Mouse (Mus musculus): ENCODE measurements around the gene Rps28.
A peak's percentile ranks its signal among the peaks of the same experiment; 100 is the strongest.
"Not testable (repeated sequence)": the region's sequence is repeated elsewhere in the genome, so short reads cannot be mapped to it uniquely, and the experiment has no call there.

Gene Rps28

DNA sequence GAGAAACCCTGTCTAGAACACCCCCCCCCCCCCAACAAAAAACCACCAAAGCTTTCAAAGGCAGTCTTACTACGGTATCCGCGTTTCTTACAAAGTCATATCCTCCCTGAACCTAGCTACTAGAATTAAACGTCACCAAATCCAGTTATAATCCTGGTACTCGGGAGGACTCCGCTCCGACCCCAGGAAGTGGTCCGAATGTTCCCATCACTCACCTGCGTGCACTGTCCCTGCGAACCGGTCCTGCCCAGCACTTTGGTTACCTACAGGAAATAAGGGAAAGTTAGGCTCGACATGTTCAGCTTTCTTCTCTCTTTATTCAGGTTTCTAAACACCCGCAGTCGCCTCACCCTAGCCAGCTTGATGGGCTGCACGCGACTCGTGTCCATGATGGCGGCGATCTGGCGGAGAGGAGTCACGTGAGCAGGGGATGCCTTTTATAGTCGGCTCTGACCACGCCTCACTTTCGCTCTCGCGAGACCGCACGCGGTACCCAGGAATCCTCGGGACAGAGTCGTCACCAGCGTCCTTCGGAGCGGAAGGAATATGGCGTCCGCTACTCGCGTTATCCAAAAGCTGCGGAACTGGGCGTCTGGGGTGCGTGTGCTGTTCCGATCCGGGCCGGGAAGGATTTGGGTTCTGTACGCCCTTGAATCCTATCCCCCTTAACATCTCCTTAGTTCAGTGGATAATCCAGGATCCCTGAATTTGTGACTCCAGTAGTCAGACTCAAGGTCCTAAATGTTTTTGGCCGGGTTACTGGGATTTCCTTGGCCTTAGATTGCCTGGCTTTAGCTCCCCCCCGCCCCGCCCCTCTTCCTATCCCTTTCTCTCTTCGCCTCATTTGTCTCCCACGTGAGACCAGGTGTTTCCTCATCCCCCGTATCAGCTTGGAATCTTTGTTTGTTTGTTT, at the start of gene Rps28, which contains the start of gene Ndufa7:
Gene Rps28 (minus strand): TSS at position 479 of the 913 bp plus-strand sequence.
Gene Ndufa7 (plus strand): TSS at position 489 of the 913 bp plus-strand sequence.
- DNase-seq = peak; percentile 99

DNA sequence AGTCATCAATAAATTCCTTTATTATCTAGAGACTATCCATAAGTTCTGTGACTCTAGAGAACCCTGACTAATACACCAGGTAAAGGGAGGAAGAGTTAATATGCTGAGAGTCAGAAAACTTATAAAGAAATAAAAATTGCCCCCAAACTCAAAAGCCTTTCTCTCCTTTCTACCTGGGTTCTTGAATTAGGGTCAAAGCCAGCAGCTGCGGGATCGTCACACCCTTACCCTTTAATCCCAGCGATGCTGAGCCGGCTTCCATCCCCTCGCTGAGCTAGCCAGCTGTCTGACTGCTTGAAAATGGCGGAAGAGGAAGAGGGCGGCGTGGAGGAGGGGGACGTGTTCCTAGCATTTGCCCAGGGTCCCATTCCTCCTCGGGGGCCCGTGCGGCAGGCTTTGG, 49.2 kb upstream of the Rps28 start, which contains the start of gene Gm7029:
Gene Gm7029 (plus strand): TSS at position 301 of the 400 bp plus-strand sequence.
- DNase-seq = not testable (repeated sequence)

- DNase-seq = peak; percentile 76
Measured at GRCm38 (mm10) chr17:33865330-33866030, 41.1 kb upstream of the Rps28 start.

DNA sequence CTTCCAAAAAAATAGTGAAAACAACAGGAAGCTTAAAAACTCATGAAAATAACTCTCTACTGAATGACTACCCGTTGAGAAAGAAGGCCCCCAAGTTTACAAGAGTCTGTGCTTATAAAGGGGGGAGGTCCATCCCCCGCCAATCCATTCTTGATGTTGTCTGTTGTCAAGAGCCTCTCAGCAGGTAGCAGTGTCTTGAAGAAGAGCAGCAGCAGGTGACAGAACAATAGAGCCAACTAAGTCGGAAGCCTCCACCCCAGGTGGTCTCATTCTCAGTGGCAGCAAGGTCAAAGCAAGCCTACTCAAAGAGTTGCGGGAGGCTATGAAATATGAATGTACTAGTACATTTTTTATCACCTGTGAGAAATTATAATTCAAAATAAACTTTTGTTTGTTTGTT, 33.5 kb upstream of the Rps28 start:
- no peak for DNase-seq

- no peak for DNase-seq
Measured at GRCm38 (mm10) chr17:33851331-33851730, 27.0 kb upstream of the Rps28 start.

DNA sequence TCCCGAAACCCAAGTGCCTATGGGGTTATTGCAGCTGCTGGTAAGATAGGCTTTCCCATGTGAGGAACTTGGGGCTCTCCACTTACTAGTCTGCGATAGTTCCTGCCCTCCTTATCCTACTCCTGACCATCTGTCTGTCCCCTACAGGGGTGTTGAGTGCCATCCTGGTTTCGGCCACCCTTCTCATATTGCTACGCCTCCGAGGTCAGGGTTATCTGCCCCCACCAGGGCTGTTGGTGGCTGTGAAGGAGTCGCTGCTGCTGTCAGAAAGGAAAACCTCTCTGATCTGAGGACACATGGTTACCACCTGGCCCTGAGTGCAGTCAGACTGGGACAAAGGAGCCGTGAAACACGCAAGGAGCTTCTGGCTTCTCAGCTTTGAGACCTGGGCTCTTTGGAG, 23.8 kb upstream of the Rps28 start:
- no peak for DNase-seq

DNA sequence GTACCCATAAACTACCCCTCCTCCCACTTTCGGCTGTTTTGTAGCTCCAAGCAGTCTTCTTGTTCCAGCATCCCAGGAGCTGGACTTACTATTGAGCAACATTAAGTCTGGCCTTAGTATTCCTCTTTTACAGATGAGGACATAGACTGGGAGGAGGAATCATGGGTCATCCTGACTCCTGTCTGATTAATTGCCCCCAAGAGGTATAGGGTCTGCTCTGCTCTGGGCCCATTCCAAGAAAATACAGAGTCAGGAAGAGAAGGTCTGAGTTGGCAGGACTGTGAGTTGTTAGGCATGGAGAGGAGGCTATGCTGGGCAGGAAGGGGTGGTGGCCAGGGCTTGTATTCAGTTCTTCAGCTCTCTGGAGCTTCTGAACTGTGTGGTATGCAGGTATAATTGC, 19.8 kb upstream of the Rps28 start:
- no peak for DNase-seq

DNA sequence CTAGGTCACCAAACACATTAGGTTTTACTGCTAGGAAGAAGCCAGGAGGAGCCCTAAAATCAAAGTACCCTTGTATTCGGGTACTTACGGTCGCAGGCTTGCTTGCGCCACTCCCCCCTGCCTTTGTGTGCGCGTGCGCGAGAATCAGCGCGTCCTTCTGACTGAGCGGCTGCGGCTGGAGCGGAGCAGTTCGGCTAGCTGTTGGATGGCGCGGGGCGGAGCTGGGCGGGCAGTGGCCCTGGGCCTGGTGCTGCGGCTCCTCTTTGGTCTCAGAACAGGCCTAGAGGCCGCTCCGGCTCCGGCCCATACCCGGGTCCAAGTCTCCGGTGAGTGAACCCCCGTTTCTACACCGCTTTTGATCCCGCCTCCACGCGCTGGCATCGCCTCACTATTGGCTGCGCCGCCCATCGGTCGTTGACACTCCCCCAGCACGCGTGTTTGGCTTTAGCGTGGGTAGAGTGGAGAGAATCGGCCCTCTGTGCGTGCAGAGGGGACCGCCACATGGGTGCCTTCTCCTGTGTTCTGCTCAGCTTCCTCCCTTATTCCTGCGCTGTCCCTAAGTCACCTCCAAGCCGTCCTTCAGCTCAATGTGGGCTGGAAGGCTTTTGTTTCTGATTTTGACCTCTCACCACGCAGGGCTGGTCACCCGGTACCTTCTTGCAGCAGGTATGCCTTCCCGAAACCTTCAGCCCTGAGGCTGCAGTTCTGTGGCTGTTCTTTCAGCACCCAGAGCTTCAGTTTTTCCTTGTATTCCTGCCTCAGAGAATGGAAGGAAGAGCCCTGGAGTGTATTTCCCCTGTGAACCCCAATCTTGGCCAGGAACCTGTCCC, 18.8 kb upstream of the Rps28 start, which contains the start of gene Cd320:
Gene Cd320 (plus strand): TSS at position 126 of the 830 bp plus-strand sequence.
- DNase-seq = peak; percentile 90 to 92

- DNase-seq = no peak
Measured at GRCm38 (mm10) chr17:33829561-33829960, 5.2 kb upstream of the Rps28 start.

DNA sequence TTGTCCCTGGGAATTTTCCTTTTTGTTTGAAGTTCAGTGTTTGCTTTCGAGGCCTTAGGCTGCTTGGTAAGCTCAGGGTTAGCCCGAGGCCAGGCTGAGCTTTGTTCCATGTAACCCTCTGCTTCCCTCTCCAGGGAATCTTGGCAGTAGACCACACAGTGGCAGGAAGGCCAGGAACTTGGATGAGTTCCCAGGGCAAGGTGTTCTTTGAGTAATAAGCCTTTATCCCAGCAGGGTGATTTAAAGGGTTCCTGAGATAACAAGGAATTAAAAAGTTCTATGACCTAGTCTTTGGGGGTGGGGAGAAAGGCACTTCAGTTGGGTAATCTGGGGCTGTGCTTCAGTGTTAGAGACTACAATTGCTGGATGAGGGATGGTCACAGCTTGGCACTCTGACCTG, 4.5 kb upstream of the Rps28 start:
- DNase-seq = no peak

DNA sequence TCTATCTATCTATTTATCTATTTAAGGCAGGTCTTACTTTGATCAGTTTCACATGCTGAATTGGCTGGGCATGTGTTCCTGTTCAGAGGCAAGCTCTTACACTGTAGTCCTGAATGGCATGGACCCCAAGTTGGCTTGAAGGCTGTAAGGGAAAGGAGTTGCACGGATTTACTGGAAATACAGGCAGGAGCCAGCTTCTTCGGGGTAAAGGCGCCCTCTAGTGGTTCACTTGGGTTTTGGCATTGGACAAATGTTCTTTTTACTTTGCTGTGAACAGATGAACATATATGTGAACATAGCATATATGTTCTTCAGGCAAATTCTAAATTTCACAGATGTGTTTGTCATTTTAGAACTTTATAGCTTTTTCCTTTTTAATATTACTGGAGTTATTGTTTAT, 2.5 kb upstream of the Rps28 start:
- DNase-seq = peak; percentile 77 to 78

GRCm38 (mm10) chr17:33825462-33825861, 1.1 kb upstream of the Rps28 start:
- DNase-seq = no peak

GRCm38 (mm10) chr17:33824997-33825330, 602 bp upstream of the Rps28 start:
- DNase-seq = not testable (repeated sequence)

- DNase-seq = not testable (repeated sequence)
Measured at GRCm38 (mm10) chr17:33823171-33823570, 1.2 kb downstream of the Rps28 start.

GRCm38 (mm10) chr17:33822436-33822959, 1.9 kb downstream of the Rps28 start:
- no peak for DNase-seq

DNA sequence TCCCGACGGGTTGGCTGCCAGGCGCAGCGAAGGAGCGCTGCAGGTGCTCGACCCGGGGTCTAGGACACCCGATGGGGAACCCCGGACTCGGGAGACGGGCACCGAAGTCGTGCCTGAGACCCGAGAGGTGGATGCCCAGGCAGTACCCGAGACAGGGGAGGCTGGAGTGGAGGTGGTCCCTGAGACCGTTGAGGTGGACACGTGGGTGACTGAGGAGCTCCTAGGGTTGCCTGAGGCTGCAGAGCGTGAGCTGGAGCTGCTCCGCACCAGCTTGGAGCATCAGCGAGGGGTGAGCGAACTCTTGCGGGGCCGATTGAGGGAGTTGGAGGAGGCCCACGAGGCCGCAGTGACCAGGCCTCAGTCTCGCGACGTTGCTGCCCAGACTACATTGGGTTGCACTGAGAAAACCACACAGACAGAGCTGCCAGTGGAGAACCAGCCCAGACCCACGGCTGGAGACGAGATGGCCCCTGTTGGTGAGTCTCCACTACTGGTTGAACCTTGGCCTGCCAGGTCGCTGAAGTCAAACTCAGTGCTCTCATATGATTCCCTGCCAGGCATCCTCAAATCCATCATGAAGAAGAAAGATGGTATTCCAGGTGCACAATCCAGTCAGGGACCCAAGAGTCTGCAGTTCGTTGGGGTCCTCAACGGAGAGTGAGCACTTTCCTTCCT, 6.3 kb downstream of the Rps28 start:
- no peak for DNase-seq

DNA sequence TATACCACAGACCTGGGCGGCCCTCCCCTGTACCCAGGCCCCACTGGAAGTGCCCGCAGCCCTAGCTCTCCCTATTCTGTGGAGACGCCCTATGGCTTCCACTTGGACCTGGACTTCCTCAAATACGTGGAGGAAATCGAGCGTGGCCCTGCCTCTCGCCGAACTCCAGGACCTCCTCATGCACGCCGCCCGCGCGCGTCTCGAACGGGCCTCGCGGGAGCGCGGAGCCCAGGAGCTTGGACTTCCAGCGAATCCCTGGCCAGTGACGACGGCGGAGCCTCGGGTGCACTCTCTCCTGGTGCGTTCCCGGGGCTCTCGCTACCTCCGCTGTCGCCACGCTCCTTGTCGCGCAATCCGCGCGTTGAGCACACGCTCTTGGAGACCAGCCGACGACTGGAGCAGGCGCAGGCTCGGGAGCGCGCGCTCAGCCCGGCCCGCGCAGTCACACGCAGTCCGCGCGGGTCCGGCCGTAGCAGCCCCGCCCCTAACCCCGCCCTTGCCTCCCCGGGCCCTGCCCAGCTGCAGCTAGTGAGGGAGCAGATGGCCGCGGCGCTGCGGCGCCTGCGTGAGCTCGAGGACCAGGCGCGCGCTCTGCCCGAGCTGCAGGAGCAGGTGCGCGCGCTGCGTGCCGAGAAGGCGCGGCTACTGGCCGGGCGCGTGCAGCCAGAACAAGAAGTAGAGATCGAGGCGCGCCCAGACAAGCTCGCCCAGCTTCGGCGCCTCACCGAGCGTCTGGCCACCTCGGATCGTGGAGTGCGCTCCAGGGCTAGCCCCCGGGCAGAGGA, 7.0 kb downstream of the Rps28 start:
- DNase-seq = peak; percentile 64 to 71

GRCm38 (mm10) chr17:33816612-33817011, 7.8 kb downstream of the Rps28 start:
- DNase-seq = no peak

DNA sequence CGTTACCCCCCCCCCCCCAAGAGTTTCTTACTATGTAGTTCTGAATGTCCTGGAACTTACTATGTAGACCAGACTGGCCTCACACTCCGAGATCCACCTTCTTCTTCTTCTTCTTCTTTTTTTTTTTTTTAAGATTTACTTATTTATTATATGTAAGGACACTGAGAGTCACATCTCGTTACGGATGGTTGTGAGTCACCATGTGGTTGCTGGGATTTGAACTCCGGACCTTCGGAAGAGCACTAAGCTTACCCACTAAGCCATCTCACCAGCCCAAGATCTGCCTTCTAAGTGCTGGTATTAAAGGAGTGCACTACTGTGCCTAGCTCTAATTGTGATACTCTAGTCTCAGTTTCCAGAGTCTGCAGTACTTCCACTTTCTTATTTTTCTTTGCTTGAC, 9.0 kb downstream of the Rps28 start:
- DNase-seq = no peak

DNA sequence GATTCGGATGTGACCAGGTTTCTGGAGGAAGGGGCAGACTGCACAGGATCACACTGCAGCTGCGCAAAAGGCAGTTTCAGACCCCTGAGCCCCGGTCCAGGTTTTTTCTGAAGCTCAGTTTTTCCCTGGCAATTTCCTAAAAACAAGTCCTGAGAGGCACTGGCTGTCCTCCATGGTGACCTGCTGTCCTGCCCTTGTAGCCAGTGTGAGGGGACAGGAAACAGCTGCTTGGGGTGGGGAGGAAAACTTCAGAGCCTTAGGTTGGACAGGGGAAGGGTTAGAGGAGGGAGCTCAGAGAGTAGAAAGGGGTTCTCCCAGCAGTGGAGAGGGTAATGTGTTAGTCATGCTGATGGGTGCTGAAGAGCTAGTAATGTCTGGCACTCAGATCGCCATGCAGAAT, 11.4 kb downstream of the Rps28 start:
- DNase-seq = no peak

- DNase-seq = no peak
Measured at GRCm38 (mm10) chr17:33812475-33812874, 11.9 kb downstream of the Rps28 start.

Measured in B cell, adult 2 months (primary cell).